12 mouse cellular contexts compared by ENCODE assay signal in genomic region chr16:76110383-76110782, GRCm38 (mm10).
"Had no signal": no experiment of that assay in that cellular context is flagged by ENCODE, and none has a peak within 500 bp of the region (broad histone marks: within the 10 kb centered on the region; RNA-seq: fewer than 3 reads in every experiment).

No protein-coding gene starts in this region.

- DNase-seq: kidney, adult 2 months; kidney, postnatal 25 days; liver; liver, postnatal 0 days; lung, embryonic 14.5 days; lung, postnatal 4 days; midbrain, embryonic 14.5 days; thymus, adult 18-20 months; thymus, postnatal 14 days; thymus, postnatal 4 days had no signal

- ATAC-seq: intestine, embryonic 16.5 days; liver, postnatal 0 days; lung, postnatal 0 days had no signal
